Mouse (Mus musculus): ENCODE measurements at regions not wholly inside any gene's neighbourhood (a gene's known extent, or its start where the extent isn't known, plus 50 kb on each side); places are given as distances from the start of the nearest gene placed in this dataset.

- no peak for TF ChIP-seq EP300 (IDR thresholded peaks at IDR 0.05; ENCODE audit: low read depth in 1 of 2, low read length in 2 of 2)
- TF ChIP-seq POLR2AphosphoS2 (IDR thresholded peaks at IDR 0.05; ENCODE audit: low read length), result no peak
- no peak for TF ChIP-seq POLR2A (IDR thresholded peaks at IDR 0.05; ENCODE audit: control insufficient read depth in 1 of 2, insufficient read depth in 1 of 2, low read depth in 1 of 2, low read length in 2 of 2, poor library complexity in 1 of 2)
- TF ChIP-seq E2F4 (IDR thresholded peaks at IDR 0.05; ENCODE audit: borderline replicate concordance, low read depth, low read length), result no peak
- no peak for TF ChIP-seq GATA1 (IDR thresholded peaks at IDR 0.05; ENCODE audit: low read depth, low read length)
- no peak for TF ChIP-seq UBTF (IDR thresholded peaks at IDR 0.05; ENCODE audit: borderline replicate concordance, insufficient read depth, low read depth, low read length)
- TF ChIP-seq USF2 (IDR thresholded peaks at IDR 0.05; ENCODE audit: borderline replicate concordance in 1 of 2, insufficient read depth in 1 of 2, low read depth in 1 of 2, low read length in 2 of 2), result no peak
- TF ChIP-seq MAX (IDR thresholded peaks at IDR 0.05; ENCODE audit: low read length), result no peak
- TF ChIP-seq CTCF (IDR thresholded peaks at IDR 0.05 in 2 of 3, conservative IDR thresholded peaks at IDR 0.05 in 1 of 3; ENCODE audit: control insufficient read depth in 1 of 3, insufficient read depth in 1 of 3, low read depth in 2 of 3, low read length in 3 of 3, poor library complexity in 1 of 3, severe bottlenecking in 1 of 3), result no peak
- TF ChIP-seq POLR2AphosphoS5 (IDR thresholded peaks at IDR 0.05; ENCODE audit: borderline replicate concordance, low read depth, low read length), result no peak
- no peak for TF ChIP-seq MAZ (IDR thresholded peaks at IDR 0.05; ENCODE audit: low read depth, low read length)
Observed at GRCm38 (mm10) chr13:51970051-51970450, 123.6 kb downstream of the Gadd45g start.

All from MEL (cell line).